Mouse (Mus musculus): Measurements from ENCODE around the gene Cdh13.
"Not testable (repeated sequence)": the region's sequence is repeated elsewhere in the genome, so short reads cannot be mapped to it uniquely, and the experiment has no call there.

Cdh13 gene

GRCm38 (mm10) chr8:118667736-118668135 lies 384.2 kb downstream of the Cdh13 start:
- DNase-seq (ENCODE audit: low read depth in 2 of 2, low spot score in 2 of 2), result no peak

- DNase-seq (ENCODE audit: low read depth in 2 of 2, low spot score in 2 of 2), result no peak
These were observed 392.7 kb downstream of the Cdh13 start for GRCm38 (mm10) chr8:118676233-118676632.

- DNase-seq (ENCODE audit: low read depth in 2 of 2, low spot score in 2 of 2), result no peak
These were observed 395.8 kb downstream of the Cdh13 start for GRCm38 (mm10) chr8:118679347-118679746.

- no peak for DNase-seq (ENCODE audit: low read depth in 2 of 2, low spot score in 2 of 2)
These were observed 399.9 kb downstream of the Cdh13 start for GRCm38 (mm10) chr8:118683386-118683785.

- no peak for DNase-seq (ENCODE audit: low read depth in 2 of 2, low spot score in 2 of 2)
These were observed 402.3 kb downstream of the Cdh13 start for GRCm38 (mm10) chr8:118685863-118686262.

GRCm38 (mm10) chr8:118689849-118690248 lies 406.3 kb downstream of the Cdh13 start:
- no peak for DNase-seq (ENCODE audit: low read depth in 2 of 2, low spot score in 2 of 2)

- no peak for DNase-seq (ENCODE audit: low read depth in 2 of 2, low spot score in 2 of 2)
These were observed 417.9 kb downstream of the Cdh13 start for GRCm38 (mm10) chr8:118701312-118701880.

GRCm38 (mm10) chr8:118709366-118709765 lies 425.8 kb downstream of the Cdh13 start:
- DNase-seq (ENCODE audit: low read depth in 2 of 2, low spot score in 2 of 2), result no peak

GRCm38 (mm10) chr8:118711631-118712030 lies 428.1 kb downstream of the Cdh13 start:
- DNase-seq (ENCODE audit: low read depth in 2 of 2, low spot score in 2 of 2), result no peak

- no peak for DNase-seq (ENCODE audit: low read depth in 2 of 2, low spot score in 2 of 2)
These were observed 429.6 kb downstream of the Cdh13 start for GRCm38 (mm10) chr8:118713111-118713510.

GRCm38 (mm10) chr8:118713596-118713995 lies 430.1 kb downstream of the Cdh13 start:
- DNase-seq (ENCODE audit: low read depth in 2 of 2, low spot score in 2 of 2), result no peak

- DNase-seq (ENCODE audit: low read depth in 2 of 2, low spot score in 2 of 2), result no peak
These were observed 439.4 kb downstream of the Cdh13 start for GRCm38 (mm10) chr8:118722896-118723295.

GRCm38 (mm10) chr8:118725651-118726050 lies 442.1 kb downstream of the Cdh13 start:
- DNase-seq (ENCODE audit: low read depth in 2 of 2, low spot score in 2 of 2), result no peak

- no peak for DNase-seq (ENCODE audit: low read depth in 2 of 2, low spot score in 2 of 2)
These were observed 458.2 kb downstream of the Cdh13 start for GRCm38 (mm10) chr8:118741781-118742180.

GRCm38 (mm10) chr8:118744991-118745390 lies 461.5 kb downstream of the Cdh13 start:
- DNase-seq (ENCODE audit: low read depth in 2 of 2, low spot score in 2 of 2), result no peak

GRCm38 (mm10) chr8:118748041-118748604 lies 464.6 kb downstream of the Cdh13 start:
- no peak for DNase-seq (ENCODE audit: low read depth in 2 of 2, low spot score in 2 of 2)

- no peak for DNase-seq (ENCODE audit: low read depth in 2 of 2, low spot score in 2 of 2)
These were observed 465.7 kb downstream of the Cdh13 start for GRCm38 (mm10) chr8:118749191-118749590.

GRCm38 (mm10) chr8:118749786-118750185 lies 466.3 kb downstream of the Cdh13 start:
- DNase-seq (ENCODE audit: low read depth in 2 of 2, low spot score in 2 of 2), result no peak

GRCm38 (mm10) chr8:118753710-118754109 lies 470.2 kb downstream of the Cdh13 start:
- no peak for DNase-seq (ENCODE audit: low read depth in 2 of 2, low spot score in 2 of 2)

- DNase-seq (ENCODE audit: low read depth in 2 of 2, low spot score in 2 of 2), result no peak
These were observed 470.6 kb downstream of the Cdh13 start for GRCm38 (mm10) chr8:118754119-118754518.

- DNase-seq (ENCODE audit: low read depth in 2 of 2, low spot score in 2 of 2), result not testable (repeated sequence)
These were observed 494.0 kb downstream of the Cdh13 start for GRCm38 (mm10) chr8:118777507-118777906.

- no peak for DNase-seq (ENCODE audit: low read depth in 2 of 2, low spot score in 2 of 2)
These were observed 494.8 kb downstream of the Cdh13 start for GRCm38 (mm10) chr8:118778374-118778773.

GRCm38 (mm10) chr8:118785646-118786045 lies 502.1 kb downstream of the Cdh13 start:
- no peak for DNase-seq (ENCODE audit: low read depth in 2 of 2, low spot score in 2 of 2)

All from CD8-positive naive resting alpha-beta T cell, adult 2 months (primary cell).